Mouse (Mus musculus): ENCODE results near the gene Fam122a.

Fam122a gene

GRCm38 (mm10) chr19:24427258-24427657 is 49.9 kb downstream of the Fam122a start:
- DNase-seq = no peak

GRCm38 (mm10) chr19:24426759-24427181 is 50.4 kb downstream of the Fam122a start:
- peak; percentile 8 for DNase-seq

All from kidney, postnatal 14 days (tissue).